Mouse (Mus musculus) heart, adult 11 months (tissue): ENCODE results near the gene Cdc42bpg.
A peak's percentile ranks its signal among the peaks of the same experiment; 100 is the strongest.

Experiments used
- DNase-seq: peaks from one replicate; pipeline ENCODE4 v3.0.0; 2022

Cdc42bpg gene

GRCm38 (mm10) chr19:6306137-6306551, at the start of gene Cdc42bpg:
Gene Cdc42bpg (plus strand): TSS chr19:6306456.
- DNase-seq, result peak; percentile 99

DNA sequence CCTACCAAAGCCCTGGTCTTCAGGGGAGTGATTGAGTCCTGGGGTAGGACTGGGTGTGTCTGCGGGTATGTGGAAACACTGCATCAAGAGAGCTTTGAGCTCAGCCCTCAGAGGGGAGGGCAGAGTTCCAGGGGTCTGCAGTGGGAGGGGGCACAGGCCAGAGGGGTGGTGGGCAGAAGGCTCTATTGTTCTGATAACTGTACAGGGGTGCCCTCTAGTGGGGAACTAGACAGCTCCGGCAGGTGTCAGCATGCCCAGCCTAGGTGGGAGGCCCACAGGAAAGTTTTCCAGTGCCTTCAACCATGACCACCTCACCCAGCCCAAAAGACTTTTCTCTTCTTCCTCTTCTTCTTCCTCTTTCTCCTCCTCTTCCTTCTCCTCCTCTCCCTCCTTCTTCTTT, 45.8 kb upstream of the Cdc42bpg start:
- DNase-seq, result no peak

DNA sequence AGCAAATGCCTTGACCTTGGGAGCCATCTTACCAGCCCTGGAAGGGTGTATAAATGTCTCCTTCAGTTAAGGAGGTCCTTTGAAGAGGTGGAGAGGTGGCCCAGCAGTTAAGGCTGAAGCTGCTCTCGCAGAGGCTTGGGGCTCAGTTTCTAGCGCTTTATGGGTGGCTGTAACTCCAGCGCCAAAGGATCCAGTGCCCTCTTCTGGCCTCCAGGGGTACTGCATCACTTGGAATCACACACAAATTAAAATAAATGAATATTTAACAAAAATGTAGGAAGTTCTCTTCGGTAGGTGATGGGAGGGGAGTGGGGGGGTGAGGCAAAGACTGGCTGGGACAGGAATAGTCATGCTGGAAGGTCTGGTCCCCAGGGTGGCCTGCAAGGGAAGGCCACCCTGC, 45.3 kb upstream of the Cdc42bpg start:
- DNase-seq, result no peak

- DNase-seq, result no peak
Observed at GRCm38 (mm10) chr19:6261379-6261778, 44.9 kb upstream of the Cdc42bpg start.

DNA sequence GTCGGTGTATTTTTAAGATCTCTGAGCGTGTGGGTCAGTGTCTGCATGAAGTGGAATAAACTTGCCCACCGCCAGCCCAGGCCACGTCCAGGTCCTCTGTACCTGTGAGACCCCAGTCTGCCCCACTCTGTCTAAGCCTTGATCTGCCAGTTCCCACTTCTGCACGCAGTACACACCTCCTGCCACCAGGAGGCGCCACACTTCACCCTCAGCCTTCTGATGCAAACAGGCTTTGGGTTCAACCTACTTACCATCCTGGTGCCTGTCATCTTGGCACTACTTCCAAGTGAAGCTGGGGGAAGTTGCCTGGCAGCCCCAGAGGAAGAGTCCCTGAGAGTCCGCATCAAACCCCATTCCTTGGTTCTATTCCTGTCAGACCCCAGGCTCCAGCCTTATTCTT, 44.0 kb upstream of the Cdc42bpg start:
- peak; percentile 97 for DNase-seq

DNA sequence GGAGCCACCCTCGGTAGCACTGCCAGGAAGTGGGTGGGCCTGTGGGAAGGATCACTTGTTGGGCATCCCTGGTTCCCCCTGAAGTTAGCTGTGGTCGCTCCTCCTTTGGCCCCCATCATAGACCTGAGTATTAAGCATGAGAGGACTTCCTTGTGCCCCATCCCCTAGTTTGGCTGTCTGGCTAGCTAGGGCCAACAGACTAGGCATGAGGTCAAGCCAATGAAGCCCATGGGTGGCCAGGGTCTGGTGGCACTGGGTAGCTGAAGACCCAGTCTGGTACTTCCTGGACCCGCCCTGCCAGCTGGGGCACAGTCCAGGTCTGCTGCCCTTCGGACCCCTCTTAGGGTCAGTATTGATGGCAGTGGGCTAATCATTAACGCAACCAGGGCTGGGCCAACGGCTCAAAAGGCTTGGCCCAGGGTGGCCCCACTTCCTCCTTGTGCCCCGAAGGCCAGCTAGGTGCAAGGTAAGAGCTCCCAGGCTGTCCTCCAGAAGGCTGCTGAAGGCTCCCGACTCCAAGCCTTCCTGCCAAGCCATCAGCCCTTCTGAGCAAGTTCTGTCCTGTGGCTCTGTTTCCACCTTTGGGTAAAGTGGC, 43.3 kb upstream of the Cdc42bpg start:
- no peak for DNase-seq

DNA sequence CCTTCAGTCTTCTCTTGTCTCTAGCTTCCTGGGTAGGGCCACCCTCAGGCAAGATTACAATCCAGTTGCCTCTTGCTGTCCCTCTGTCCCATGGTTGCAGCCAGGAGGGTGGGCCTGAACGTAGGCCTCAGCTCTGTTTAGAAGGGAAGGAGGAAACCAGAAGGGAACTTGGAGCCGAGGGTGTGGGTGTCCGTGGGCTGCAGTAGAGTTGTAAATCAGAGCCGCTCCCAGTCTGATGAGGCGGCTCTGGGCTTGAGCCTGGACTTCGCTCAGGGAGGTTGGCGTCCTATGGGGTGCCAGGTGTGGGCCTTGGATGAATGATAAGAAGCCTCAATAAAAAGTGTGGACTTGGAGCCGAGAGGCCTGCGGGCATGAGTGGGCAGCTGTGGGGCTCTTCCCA, 42.1 kb upstream of the Cdc42bpg start:
- no peak for DNase-seq

DNA sequence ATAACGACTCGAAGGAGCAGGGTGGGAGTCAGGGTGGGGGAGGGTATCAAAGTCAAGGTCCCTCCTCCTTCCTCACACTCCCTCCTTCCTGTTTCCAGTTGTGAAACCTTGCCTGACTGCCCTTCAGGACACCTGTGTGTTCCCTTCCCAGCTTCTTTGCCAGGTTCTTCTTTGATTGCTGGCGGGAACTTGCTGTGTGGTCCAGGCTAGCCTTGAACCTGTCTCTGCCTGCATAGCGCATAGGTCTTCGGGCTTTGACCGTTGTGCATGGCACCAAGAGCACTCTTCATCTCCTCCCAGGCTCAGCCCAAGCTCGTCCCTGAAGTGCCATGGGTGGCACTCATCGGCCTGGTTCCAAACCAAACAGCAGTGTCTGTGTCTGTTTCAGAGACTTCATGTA, 41.3 kb upstream of the Cdc42bpg start:
- DNase-seq, result no peak

GRCm38 (mm10) chr19:6265727-6266182, 40.5 kb upstream of the Cdc42bpg start:
- DNase-seq, result no peak

GRCm38 (mm10) chr19:6267306-6268169, 38.7 kb upstream of the Cdc42bpg start:
- DNase-seq, result peak; percentile 98

DNA sequence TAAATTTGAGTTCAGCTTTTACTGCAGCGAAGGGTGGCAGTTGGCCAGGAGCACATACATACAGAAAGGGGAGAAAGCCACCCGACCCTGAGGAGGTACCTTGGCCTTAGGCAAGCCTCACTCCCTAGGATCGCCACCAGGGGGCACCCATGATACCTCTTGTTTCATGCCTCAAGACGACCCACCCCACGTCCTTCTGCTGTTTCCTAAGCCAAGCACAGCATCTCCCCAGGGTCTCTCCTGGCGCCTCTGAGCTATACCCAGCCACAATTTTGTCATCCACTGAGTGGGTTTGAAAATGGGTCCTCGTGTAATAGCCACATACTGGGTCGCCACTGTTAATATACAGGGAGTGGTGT, 38.1 kb upstream of the Cdc42bpg start:
- peak; percentile 99 for DNase-seq

DNA sequence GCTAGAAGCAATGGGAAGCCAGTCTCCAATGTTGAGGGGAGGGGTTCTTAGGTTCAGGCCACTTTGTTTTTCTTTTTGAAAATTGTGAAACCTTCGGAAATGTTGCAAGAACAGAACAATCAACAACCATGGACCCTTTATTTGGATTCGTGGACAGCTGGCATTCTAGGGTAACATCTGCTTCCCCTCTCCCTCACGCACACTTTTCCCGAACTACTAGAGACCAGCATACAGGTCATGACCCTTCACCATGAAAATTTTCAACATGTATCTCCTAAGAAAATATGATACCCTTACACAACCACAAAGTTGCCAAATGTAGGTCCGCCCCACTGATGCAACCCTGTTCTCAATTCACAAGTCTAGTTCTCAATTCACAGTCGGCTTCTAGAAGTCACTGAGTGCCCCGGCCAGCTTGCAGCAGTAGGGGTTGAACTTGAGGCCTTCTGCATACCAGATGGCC, 37.6 kb upstream of the Cdc42bpg start:
- peak; percentile 95 for DNase-seq

- no peak for DNase-seq
Observed at GRCm38 (mm10) chr19:6269798-6270475, 36.3 kb upstream of the Cdc42bpg start.

GRCm38 (mm10) chr19:6270661-6271060, 35.6 kb upstream of the Cdc42bpg start:
- DNase-seq, result no peak

GRCm38 (mm10) chr19:6271206-6271605, 35.0 kb upstream of the Cdc42bpg start:
- DNase-seq, result no peak

GRCm38 (mm10) chr19:6272053-6272452, 34.2 kb upstream of the Cdc42bpg start:
- no peak for DNase-seq

GRCm38 (mm10) chr19:6272738-6273137, 33.5 kb upstream of the Cdc42bpg start:
- DNase-seq, result peak; percentile 96

DNA sequence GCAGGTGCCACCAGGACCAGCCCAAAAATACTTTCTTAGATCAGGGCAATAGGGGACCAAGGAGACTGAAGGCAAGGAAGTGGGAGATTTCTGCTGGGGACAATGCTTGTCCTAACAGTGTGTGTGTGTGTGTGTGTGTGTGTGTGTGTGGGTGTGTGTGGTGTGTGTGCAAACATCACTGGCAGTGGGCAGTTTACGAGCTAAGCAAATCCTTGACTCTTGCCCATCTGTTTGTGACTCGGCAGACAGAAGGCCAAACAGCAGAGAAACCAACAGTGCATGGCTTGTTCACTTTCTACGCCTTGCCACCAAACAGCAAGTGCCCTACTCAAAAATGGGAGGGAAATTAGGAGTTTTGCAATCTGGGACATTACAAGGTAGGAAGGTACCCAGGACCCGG, 32.7 kb upstream of the Cdc42bpg start:
- no peak for DNase-seq

GRCm38 (mm10) chr19:6273998-6274608, 32.2 kb upstream of the Cdc42bpg start:
- DNase-seq, result peak; percentile 97

- no peak for DNase-seq
Observed at GRCm38 (mm10) chr19:6275740-6276389, 30.4 kb upstream of the Cdc42bpg start.

DNA sequence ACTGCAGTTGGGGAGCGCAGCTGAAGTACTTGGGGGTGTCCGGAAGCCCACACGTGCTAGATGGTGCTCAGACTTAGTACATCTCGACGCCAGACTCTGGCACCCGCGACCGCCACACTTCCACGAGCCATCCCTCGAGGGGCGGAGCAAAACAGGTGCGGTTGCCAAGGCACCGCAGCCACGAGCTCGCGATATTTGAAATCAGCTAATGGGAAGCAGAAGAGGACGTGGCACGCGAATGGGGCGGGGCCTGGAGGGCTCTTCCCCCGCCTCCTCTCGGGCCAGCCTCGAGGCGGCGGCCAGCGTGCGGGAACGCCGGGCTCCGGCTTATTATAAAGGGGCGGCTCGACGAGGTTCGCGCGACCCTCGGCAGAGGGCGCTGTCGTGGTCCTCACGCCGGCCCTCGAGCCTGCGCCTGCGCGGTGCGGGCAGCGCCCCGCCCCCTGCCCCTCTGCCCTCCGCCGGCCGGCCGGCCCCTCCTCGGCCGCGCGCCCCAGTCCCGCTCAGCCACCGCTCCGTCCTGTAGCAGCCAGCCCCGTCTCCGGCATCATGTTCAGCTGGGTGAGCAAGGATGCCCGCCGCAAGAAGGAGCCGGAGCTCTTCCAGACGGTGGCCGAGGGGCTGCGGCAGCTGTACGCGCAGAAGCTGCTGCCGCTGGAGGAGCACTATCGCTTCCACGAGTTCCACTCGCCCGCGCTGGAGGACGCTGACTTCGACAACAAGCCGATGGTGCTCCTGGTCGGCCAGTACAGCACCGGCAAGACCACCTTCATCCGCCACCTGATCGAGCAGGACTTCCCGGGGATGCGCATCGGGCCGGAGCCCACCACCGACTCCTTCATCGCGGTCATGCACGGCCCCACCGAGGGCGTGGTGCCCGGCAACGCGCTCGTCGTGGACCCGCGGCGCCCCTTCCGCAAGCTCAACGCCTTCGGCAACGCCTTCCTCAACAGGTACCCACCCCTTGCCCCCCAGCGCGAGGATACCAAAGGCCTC, 29.5 kb upstream of the Cdc42bpg start, which contains the start of gene Ehd1:
TSS of gene Ehd1 (plus strand) at position 300 of the 996 bp plus-strand sequence.
- peak; percentile 100 for DNase-seq
